Mouse (Mus musculus) testis, adult 2 months (tissue): ENCODE measurements around the gene Radil.

Experiments
- CTCF ChIP-seq: fragments of 200-500 bp; IDR thresholded peaks from 2 replicates; pipeline ENCODE4 v1.5.1; 2012; ENCODE audit warnings: low read depth, mild to moderate bottlenecking, inconsistent platforms, low read length, moderate library complexity; ENCODE audit not compliant: control insufficient read depth, insufficient read depth, insufficient replicate concordance
- POLR2A ChIP-seq: fragments of 200-500 bp; IDR thresholded peaks from 2 replicates; pipeline ENCODE4 v1.6.1; 2012; ENCODE audit warnings: low read depth, mild to moderate bottlenecking, inconsistent platforms, low read length, moderate library complexity; ENCODE audit not compliant: control insufficient read depth

DNA sequence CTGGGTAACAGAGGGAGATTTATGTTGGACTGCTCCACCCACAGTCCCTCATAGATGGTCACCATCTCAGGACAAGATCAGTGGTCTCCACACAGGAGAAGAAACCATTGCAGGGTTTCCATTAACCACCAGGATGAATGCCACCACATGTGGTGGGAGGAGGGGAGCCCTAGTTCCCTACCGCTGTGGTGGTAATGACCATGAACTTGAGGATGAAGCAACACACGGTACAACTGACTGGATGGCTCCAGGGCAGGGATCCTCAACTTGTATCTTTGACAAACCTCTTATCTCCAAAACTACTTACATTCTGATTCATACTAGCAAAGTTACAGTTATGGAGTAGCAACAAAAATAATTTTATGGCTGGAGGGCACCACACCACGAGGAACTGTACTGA is 57.6 kb downstream of the Radil start:
- TF ChIP-seq POLR2A (no peak), CTCF (no peak)
